ENCODE assay signal across 10 mouse cellular contexts in genomic region chr10:60577920-60578737, GRCm38 (mm10).
DNase-seq lines count a peak whose midpoint lies in the region; ATAC-seq and TF ChIP-seq lines count a peak whose summit lies in the region.
"Had no signal": no experiment of that assay in that cellular context is flagged by ENCODE, and none has a peak within 500 bp of the region (broad histone marks: within the 10 kb centered on the region; RNA-seq: fewer than 3 reads in every experiment).

No protein-coding gene starts in this region.

- ATAC-seq in liver, embryonic 14.5 days (ENCODE audit: insufficient read depth): peak; percentile 74
- ATAC-seq in liver, embryonic 11.5 days (replicated peaks; ENCODE audit: low FRiP score): no peak
- ATAC-seq in kidney, embryonic 14.5 days (ENCODE audit: low FRiP score, low TSS enrichment): no peak

- peak; percentile 31 for DNase-seq in adrenal gland, adult 2 months
- DNase-seq in adrenal gland, postnatal 25 days: no peak
- DNase-seq in liver, embryonic 14.5 days (ENCODE audit: low read depth in 3 of 3, low spot score in 3 of 3): peak in 2 of 3 experiments; percentile 20 to 28
- DNase-seq in liver, embryonic 11.5 days (ENCODE audit: low spot score): no peak
- DNase-seq in c-Kit-positive CD71-positive TER-119-positive erythroid progenitor cells, embryonic 14.5 days (ENCODE audit: low spot score): peak; percentile 34
- DNase-seq in spleen, postnatal 14 days (ENCODE audit: low spot score in 2 of 2): peak; percentile 14 to 28
- no peak for DNase-seq in urinary bladder, postnatal 25 days (ENCODE audit: low spot score)
- DNase-seq: cerebellum, adult 9-11 months; thymus, adult 18-20 months had no signal

- no peaks in the 10 kb centered on the region for H3K27me3 ChIP-seq in liver, embryonic 14.5 days (ENCODE audit: control insufficient read depth, insufficient read depth, low read length)
- no peaks in the 10 kb centered on the region for H3K27me3 ChIP-seq in liver, embryonic 11.5 days (replicated peaks; ENCODE audit: control insufficient read depth, insufficient read depth, low read length)
- peaks cover 4% of the 10 kb centered on the region; the same call in 1 of the 2 replicates for H3K27me3 ChIP-seq in kidney, embryonic 14.5 days (ENCODE audit: control insufficient read depth, insufficient read depth, low read length)

- H3K27ac ChIP-seq in liver, embryonic 14.5 days: peak overlapping the region; percentile 72
- H3K27ac ChIP-seq in liver, embryonic 11.5 days (ENCODE audit: low read depth, low read length): no peak overlapping the region
- no peak overlapping the region for H3K27ac ChIP-seq in kidney, embryonic 14.5 days (ENCODE audit: low read depth, low read length)

- no peak overlapping the region for H3K4me3 ChIP-seq in liver, embryonic 14.5 days (ENCODE audit: insufficient read depth in 1 of 2, low read depth in 2 of 2, low read length in 2 of 2)
- H3K4me3 ChIP-seq in liver, embryonic 11.5 days (ENCODE audit: low read depth, low read length): no peak overlapping the region
- no peak overlapping the region for H3K4me3 ChIP-seq in kidney, embryonic 14.5 days (ENCODE audit: low read length)

- H3K4me1 ChIP-seq in liver, embryonic 14.5 days (replicated peaks; ENCODE audit: control insufficient read depth in 2 of 2, insufficient read depth in 2 of 2, low read length in 1 of 2): peaks cover 13 to 20% of the 10 kb centered on the region in 2 experiments; a peak in 3 of 4 replicates
- H3K4me1 ChIP-seq in liver, embryonic 11.5 days (replicated peaks; ENCODE audit: control insufficient read depth, insufficient read depth, low read length): peaks cover 12% of the 10 kb centered on the region
- no peaks in the 10 kb centered on the region for H3K4me1 ChIP-seq in kidney, embryonic 14.5 days (ENCODE audit: control insufficient read depth, insufficient read depth, low read length)

- H3K4me2 ChIP-seq in liver, embryonic 14.5 days (ENCODE audit: low read depth): peak overlapping the region; percentile 23
- H3K4me2 ChIP-seq in liver, embryonic 11.5 days: no peak overlapping the region
- no peak overlapping the region for H3K4me2 ChIP-seq in kidney, embryonic 14.5 days (replicated peaks; ENCODE audit: low read depth, low read length)

- H3K9ac ChIP-seq in liver, embryonic 14.5 days (replicated peaks): no peak overlapping the region
- H3K9ac ChIP-seq in liver, embryonic 11.5 days (ENCODE audit: low read depth, low read length): no peak overlapping the region
- H3K9ac ChIP-seq in kidney, embryonic 14.5 days (ENCODE audit: low read depth, low read length): no peak overlapping the region

- 63% methylated on average over 12 of the region's 12 CpGs for WGBS in liver, embryonic 14.5 days (ENCODE audit: insufficient replicate concordance)
- WGBS in liver, embryonic 11.5 days: 80% methylated on average over 12 of the region's 12 CpGs
- 93% methylated on average over 12 of the region's 12 CpGs for WGBS in kidney, embryonic 14.5 days

- no peaks in the 10 kb centered on the region for H3K36me3 ChIP-seq in liver, embryonic 14.5 days (replicated peaks; ENCODE audit: control insufficient read depth, insufficient read depth, low read depth)
- no peaks in the 10 kb centered on the region for H3K36me3 ChIP-seq in liver, embryonic 11.5 days (ENCODE audit: control insufficient read depth, insufficient read depth, low read length)
- no peaks in the 10 kb centered on the region for H3K36me3 ChIP-seq in kidney, embryonic 14.5 days (ENCODE audit: control insufficient read depth, insufficient read depth, low read length)

- TF ChIP-seq EP300 in liver, embryonic 14.5 days (IDR thresholded peaks at IDR 0.05; ENCODE audit: low read depth): no peak

- TF ChIP-seq CTCF in liver, embryonic 14.5 days (IDR thresholded peaks at IDR 0.05; ENCODE audit: low read depth): no peak

- H3K9me3 ChIP-seq in liver, embryonic 14.5 days (ENCODE audit: control insufficient read depth, low read length): no peaks in the 10 kb centered on the region
- H3K9me3 ChIP-seq in liver, embryonic 11.5 days (ENCODE audit: control insufficient read depth, low read length): no peaks in the 10 kb centered on the region
- H3K9me3 ChIP-seq in kidney, embryonic 14.5 days (ENCODE audit: control insufficient read depth, low read length): no peaks in the 10 kb centered on the region

Comparison
In these comparisons a context has a peak if more than half of its experiments do, and no peak if none do; other contexts are left out.
1. DNase-seq: peak in adrenal gland, adult 2 months (single experiment), liver, embryonic 14.5 days (2 of 3), c-Kit-positive CD71-positive TER-119-positive erythroid progenitor cells, embryonic 14.5 days (single experiment) and spleen, postnatal 14 days (2 of 2); none in adrenal gland, postnatal 25 days (single experiment), liver, embryonic 11.5 days (single experiment) and urinary bladder, postnatal 25 days (single experiment).